Mouse (Mus musculus) embryonic facial prominence, embryonic 15.5 days (tissue): ENCODE data around the gene Mettl24. TPM values are rescaled to one million over a fixed set of nuclear protein-coding genes. Genes with fewer than 3 reads are reported as not detected.

Source experiments
- ATAC-seq: fragments of 200-750 bp; cut with Nextera tagmentation; 2 replicates; pipeline ENCODE4 v1.8.0; 2017; ENCODE audit warnings: low read depth, moderate TSS enrichment; ENCODE audit not compliant: insufficient number of reproducible peaks, low FRiP score, low TSS enrichment
- H3K27ac ChIP-seq: fragments of 300-500 bp; sonication (generic); replicated peaks from 2 replicates; pipeline ENCODE4 v1.5.1; 2015; ENCODE audit warnings: mild to moderate bottlenecking, inconsistent platforms
- H3K27me3 ChIP-seq: fragments of 300-500 bp; sonication (generic); 2 replicates; pipeline ENCODE4 v1.6.1; 2015; ENCODE audit warnings: inconsistent platforms
- H3K36me3 ChIP-seq: fragments of 300-500 bp; sonication (generic); 2 replicates; pipeline ENCODE4 v1.6.1; 2015; ENCODE audit warnings: mild to moderate bottlenecking, inconsistent platforms
- H3K4me1 ChIP-seq: fragments of 300-500 bp; sonication (generic); 2 replicates; pipeline ENCODE4 v1.6.1; 2015; ENCODE audit warnings: inconsistent platforms
- H3K4me2 ChIP-seq: fragments of 300-500 bp; sonication (generic); replicated peaks from 2 replicates; pipeline ENCODE4 v1.6.1; 2015; ENCODE audit warnings: mild to moderate bottlenecking, inconsistent platforms
- H3K4me3 ChIP-seq: fragments of 300-500 bp; sonication (generic); replicated peaks from 2 replicates; pipeline ENCODE4 v1.5.1; 2015; ENCODE audit warnings: mild to moderate bottlenecking, inconsistent platforms
- H3K9ac ChIP-seq: fragments of 300-500 bp; sonication (generic); 2 replicates; pipeline ENCODE4 v1.6.1; 2015; ENCODE audit warnings: inconsistent platforms
- H3K9me3 ChIP-seq: fragments of 300-500 bp; sonication (generic); replicated peaks from 2 replicates; pipeline ENCODE4 v1.6.1; 2016; ENCODE audit warnings: inconsistent platforms
- WGBS: fragments of 180-500 bp; shearing (Covaris S2); methylation state at CpG from one replicate; pipeline ENCODE4 v1.1.7; 2015; 5-methylcytosine and 5-hydroxymethylcytosine counted together
- polyA plus RNA-seq: library from polyadenylated mRNA; unstranded; fragments of >200 nt; fragmentation: Nextera tagmentation; extraction: Ambion mirVana; gene quantifications from 2 replicates; pipeline ENCODE4 v1.2.1, GENCODE M21; 2015

The Mettl24 gene
- polyA plus RNA-seq, 1 experiment from 2014 or later, result 2.6 TPM

- Histone ChIP-seq H3K36me3 (no peaks in the 10 kb centered on the region), H3K9me3 (no peaks in the 10 kb centered on the region), H3K4me1 (peaks cover 4% of the 10 kb centered on the region; the same call in 1 of the 2 replicates), H3K27me3 (no peaks in the 10 kb centered on the region), H3K9ac (no peak overlapping the region), H3K4me2 (no peak overlapping the region), H3K27ac (no peak overlapping the region), H3K4me3 (no peak overlapping the region)
- WGBS, result 92% methylated on average over 13 of the region's 13 CpGs
- ATAC-seq, result no peak
These were observed 35.3 kb downstream of the Mettl24 start for GRCm38 (mm10) chr10:40718362-40718761.

GRCm38 (mm10) chr10:40719062-40719461 is 36.0 kb downstream of the Mettl24 start:
- H3K9me3 ChIP-seq, result no peaks in the 10 kb centered on the region
- ATAC-seq, result no peak
- no peak overlapping the region for H3K9ac ChIP-seq
- H3K4me1 ChIP-seq, result peaks cover 2% of the 10 kb centered on the region; the same call in 1 of the 2 replicates
- WGBS, result 53% methylated on average over 6 of the region's 6 CpGs
- no peak overlapping the region for H3K4me3 ChIP-seq
- no peaks in the 10 kb centered on the region for H3K36me3 ChIP-seq
- H3K4me2 ChIP-seq, result no peak overlapping the region
- no peak overlapping the region for H3K27ac ChIP-seq
- H3K27me3 ChIP-seq, result no peaks in the 10 kb centered on the region

- Histone ChIP-seq H3K4me3 (no peak overlapping the region), H3K27ac (peak overlapping the region; percentile 68), H3K9ac (no peak overlapping the region), H3K4me1 (peaks cover 2% of the 10 kb centered on the region; the same call in 1 of the 2 replicates), H3K36me3 (no peaks in the 10 kb centered on the region), H3K9me3 (no peaks in the 10 kb centered on the region), H3K27me3 (no peaks in the 10 kb centered on the region), H3K4me2 (no peak overlapping the region)
- WGBS, result 52% methylated on average over 5 of the region's 5 CpGs
- ATAC-seq, result no peak
These were observed 37.8 kb downstream of the Mettl24 start for GRCm38 (mm10) chr10:40720883-40721282.

GRCm38 (mm10) chr10:40724342-40724741 is 41.3 kb downstream of the Mettl24 start:
- Histone ChIP-seq H3K36me3 (no peaks in the 10 kb centered on the region), H3K4me3 (no peak overlapping the region), H3K27me3 (no peaks in the 10 kb centered on the region), H3K9me3 (no peaks in the 10 kb centered on the region), H3K27ac (no peak overlapping the region), H3K4me2 (no peak overlapping the region), H3K4me1 (peaks cover 12% of the 10 kb centered on the region), H3K9ac (no peak overlapping the region)
- 39% methylated on average over 6 of the region's 6 CpGs for WGBS
- ATAC-seq, result no peak

- no peak overlapping the region for H3K4me3 ChIP-seq
- H3K9me3 ChIP-seq, result no peaks in the 10 kb centered on the region
- H3K27ac ChIP-seq, result no peak overlapping the region
- no peak overlapping the region for H3K9ac ChIP-seq
- H3K27me3 ChIP-seq, result no peaks in the 10 kb centered on the region
- 43% methylated on average over 4 of the region's 4 CpGs for WGBS
- no peaks in the 10 kb centered on the region for H3K36me3 ChIP-seq
- H3K4me2 ChIP-seq, result no peak overlapping the region
- ATAC-seq, result no peak
- H3K4me1 ChIP-seq, result peaks cover 12% of the 10 kb centered on the region
These were observed 42.0 kb downstream of the Mettl24 start for GRCm38 (mm10) chr10:40725066-40725465.

- peaks cover 12% of the 10 kb centered on the region for H3K4me1 ChIP-seq
- no peak overlapping the region for H3K27ac ChIP-seq
- no peak overlapping the region for H3K9ac ChIP-seq
- no peak overlapping the region for H3K4me2 ChIP-seq
- WGBS, result 69% methylated on average over 4 of the region's 4 CpGs
- ATAC-seq, result no peak
- H3K9me3 ChIP-seq, result no peaks in the 10 kb centered on the region
- no peaks in the 10 kb centered on the region for H3K36me3 ChIP-seq
- no peaks in the 10 kb centered on the region for H3K27me3 ChIP-seq
- no peak overlapping the region for H3K4me3 ChIP-seq
These were observed 42.4 kb downstream of the Mettl24 start for GRCm38 (mm10) chr10:40725471-40725870.

GRCm38 (mm10) chr10:40726288-40726902 is 43.3 kb downstream of the Mettl24 start:
- Histone ChIP-seq H3K27me3 (no peaks in the 10 kb centered on the region), H3K9me3 (no peaks in the 10 kb centered on the region), H3K9ac (no peak overlapping the region), H3K4me3 (no peak overlapping the region), H3K4me1 (peaks cover 10% of the 10 kb centered on the region), H3K4me2 (no peak overlapping the region), H3K27ac (no peak overlapping the region), H3K36me3 (no peaks in the 10 kb centered on the region)
- 54% methylated on average over 11 of the region's 11 CpGs for WGBS
- ATAC-seq, result no peak

GRCm38 (mm10) chr10:40726989-40727388 is 43.9 kb downstream of the Mettl24 start:
- Histone ChIP-seq H3K9me3 (no peaks in the 10 kb centered on the region), H3K36me3 (no peaks in the 10 kb centered on the region), H3K9ac (no peak overlapping the region), H3K27me3 (no peaks in the 10 kb centered on the region), H3K4me1 (peaks cover 10% of the 10 kb centered on the region), H3K4me3 (no peak overlapping the region), H3K27ac (no peak overlapping the region), H3K4me2 (no peak overlapping the region)
- no peak for ATAC-seq
- WGBS, result 28% methylated on average over 5 of the region's 5 CpGs

- H3K27me3 ChIP-seq, result no peaks in the 10 kb centered on the region
- WGBS, result 80% methylated on average over 5 of the region's 5 CpGs
- no peak overlapping the region for H3K4me2 ChIP-seq
- H3K36me3 ChIP-seq, result no peaks in the 10 kb centered on the region
- ATAC-seq, result no peak
- no peak overlapping the region for H3K4me3 ChIP-seq
- no peak overlapping the region for H3K27ac ChIP-seq
- H3K9ac ChIP-seq, result no peak overlapping the region
- peaks cover 10% of the 10 kb centered on the region for H3K4me1 ChIP-seq
- no peaks in the 10 kb centered on the region for H3K9me3 ChIP-seq
These were observed 47.1 kb downstream of the Mettl24 start for GRCm38 (mm10) chr10:40730200-40730599.

GRCm38 (mm10) chr10:40733291-40733690 is 50.2 kb downstream of the Mettl24 start:
- H3K4me2 ChIP-seq, result no peak overlapping the region
- no peak overlapping the region for H3K4me3 ChIP-seq
- 54% methylated on average over 3 of the region's 3 CpGs for WGBS
- H3K9me3 ChIP-seq, result no peaks in the 10 kb centered on the region
- H3K36me3 ChIP-seq, result no peaks in the 10 kb centered on the region
- no peaks in the 10 kb centered on the region for H3K27me3 ChIP-seq
- H3K4me1 ChIP-seq, result no peaks in the 10 kb centered on the region
- H3K27ac ChIP-seq, result no peak overlapping the region
- no peak overlapping the region for H3K9ac ChIP-seq
- ATAC-seq, result no peak

- H3K27ac ChIP-seq, result no peak overlapping the region
- no peaks in the 10 kb centered on the region for H3K9me3 ChIP-seq
- H3K9ac ChIP-seq, result no peak overlapping the region
- H3K27me3 ChIP-seq, result no peaks in the 10 kb centered on the region
- no peak overlapping the region for H3K4me3 ChIP-seq
- no peak overlapping the region for H3K4me2 ChIP-seq
- no peaks in the 10 kb centered on the region for H3K4me1 ChIP-seq
- ATAC-seq, result no peak
- no peaks in the 10 kb centered on the region for H3K36me3 ChIP-seq
- WGBS, result 79% methylated on average over 6 of the region's 6 CpGs
These were observed 53.1 kb downstream of the Mettl24 start for GRCm38 (mm10) chr10:40736172-40736571.
